Mouse (Mus musculus): Measurements from ENCODE around the gene Boc. TPM values are rescaled to one million over a fixed set of nuclear protein-coding genes. Genes with fewer than 3 reads are reported as not detected.
"Not testable (repeated sequence)": the region's sequence is repeated elsewhere in the genome, so short reads cannot be mapped to it uniquely, and the experiment has no call there.

Boc gene
- polyA plus RNA-seq, 1 experiment, result not detected

DNA sequence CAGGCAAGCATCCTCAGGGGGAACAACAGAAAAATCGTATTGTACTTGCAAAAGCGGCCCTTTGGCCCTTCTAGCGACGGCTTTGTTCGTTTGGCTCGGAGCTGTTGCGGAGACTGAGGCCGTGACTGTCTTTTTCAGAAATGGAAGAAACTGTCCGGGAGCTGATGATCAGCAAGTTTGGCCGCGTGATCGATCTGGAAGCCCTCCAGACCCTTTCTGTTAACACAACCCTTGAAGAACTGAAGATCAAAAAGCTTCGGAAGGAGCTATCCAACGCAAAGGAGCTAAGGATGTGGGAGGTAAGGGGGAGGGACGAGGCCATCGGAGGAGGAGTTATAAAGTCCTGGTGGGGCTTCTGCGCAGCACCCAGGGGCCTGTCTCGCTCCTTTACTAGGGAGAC lies 79.9 kb downstream of the Boc start:
- no peak for TF ChIP-seq GATA1 (IDR thresholded peaks at IDR 0.05; ENCODE audit: low read length)
- no peak for TF ChIP-seq TAL1 (IDR thresholded peaks at IDR 0.05; ENCODE audit: low read length)
- no peak overlapping the region for H3K4me3 ChIP-seq (replicated peaks)
- peaks cover 17% of the 10 kb centered on the region for H3K4me1 ChIP-seq (ENCODE audit: control insufficient read depth)
- no peaks in the 10 kb centered on the region for H3K36me3 ChIP-seq (ENCODE audit: control insufficient read depth)
- H3K9me3 ChIP-seq (ENCODE audit: control insufficient read depth, low read length), result no peaks in the 10 kb centered on the region
- peaks cover 16% of the 10 kb centered on the region for H3K27me3 ChIP-seq (ENCODE audit: control insufficient read depth)

DNA sequence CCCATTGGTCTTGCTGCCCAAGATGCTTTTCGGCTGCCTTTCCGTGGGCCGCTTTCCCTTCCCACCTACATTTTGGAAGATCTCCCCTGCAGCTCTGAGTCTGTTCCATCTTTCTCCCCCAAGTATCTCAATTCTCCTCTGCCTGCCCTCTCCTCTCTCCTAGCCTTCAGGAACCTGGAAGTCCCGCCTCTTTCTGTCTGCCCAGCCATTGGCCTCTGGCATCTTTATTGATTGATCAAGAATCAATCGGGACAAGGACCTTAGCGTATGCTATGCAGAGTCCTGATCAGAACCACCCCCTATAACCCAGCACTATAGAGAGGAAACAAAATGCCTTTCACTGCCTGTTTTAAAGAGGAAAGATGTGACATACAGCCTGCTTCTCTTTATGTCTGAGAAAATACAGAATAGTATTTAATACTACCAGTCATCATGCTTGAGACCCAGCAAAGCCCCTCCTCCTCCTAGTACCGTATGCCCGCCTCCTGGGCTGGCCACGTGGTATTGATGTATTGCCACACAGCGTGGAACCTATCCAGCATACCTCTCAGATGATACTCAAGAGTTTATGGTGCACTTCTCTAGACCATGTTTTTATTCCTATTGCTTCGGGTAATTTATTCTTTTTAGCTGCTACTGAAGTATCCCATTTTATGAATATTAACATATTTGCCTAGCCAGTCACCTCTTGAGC lies 82.9 kb downstream of the Boc start:
- Histone ChIP-seq H3K9me3 (ENCODE audit: control insufficient read depth, low read length) (no peaks in the 10 kb centered on the region), H3K4me3 (replicated peaks) (peak overlapping the region; percentile 67), H3K36me3 (ENCODE audit: control insufficient read depth) (no peaks in the 10 kb centered on the region; the same call in 1 of the 2 replicates), H3K4me1 (ENCODE audit: control insufficient read depth) (peaks cover 20% of the 10 kb centered on the region), H3K27me3 (ENCODE audit: control insufficient read depth) (peaks cover 2% of the 10 kb centered on the region)
- no peak for TF ChIP-seq GATA1 (IDR thresholded peaks at IDR 0.05; ENCODE audit: low read length)
- no peak for TF ChIP-seq TAL1 (IDR thresholded peaks at IDR 0.05; ENCODE audit: low read length)

GRCm38 (mm10) chr16:44475281-44475680 lies 83.4 kb downstream of the Boc start:
- no peak for TF ChIP-seq GATA1 (IDR thresholded peaks at IDR 0.05; ENCODE audit: low read length)
- TF ChIP-seq TAL1 (IDR thresholded peaks at IDR 0.05; ENCODE audit: low read length), result peak; percentile 50; the same call in 1 of the 3 replicates
- H3K9me3 ChIP-seq (ENCODE audit: control insufficient read depth, low read length), result no peaks in the 10 kb centered on the region
- H3K4me3 ChIP-seq (replicated peaks), result peak overlapping the region; percentile 67
- peaks cover 20% of the 10 kb centered on the region for H3K4me1 ChIP-seq (ENCODE audit: control insufficient read depth)
- H3K27me3 ChIP-seq (ENCODE audit: control insufficient read depth), result no peaks in the 10 kb centered on the region
- no peaks in the 10 kb centered on the region; the same call in 1 of the 2 replicates for H3K36me3 ChIP-seq (ENCODE audit: control insufficient read depth)

DNA sequence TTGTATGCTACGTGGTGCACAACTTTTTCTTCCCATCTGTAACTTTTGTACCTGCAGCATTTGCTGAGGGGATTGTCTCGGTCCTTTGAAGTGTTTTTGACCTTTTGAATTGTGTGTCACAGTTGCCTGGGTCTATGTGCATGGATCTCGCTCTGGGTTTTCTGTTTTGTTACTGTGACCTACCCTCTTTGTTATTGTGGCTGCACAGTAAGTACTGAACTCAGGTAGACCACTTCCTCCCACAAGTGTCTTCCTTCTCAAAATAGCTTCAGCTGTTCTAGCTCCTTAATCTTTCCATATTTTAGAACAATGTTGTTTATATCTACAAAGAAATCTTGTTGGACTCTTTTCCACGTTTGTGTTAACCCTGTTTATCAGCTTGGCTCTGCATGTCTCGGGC lies 97.8 kb downstream of the Boc start:
- Histone ChIP-seq H3K27me3 (ENCODE audit: control insufficient read depth) (no peaks in the 10 kb centered on the region), H3K4me1 (ENCODE audit: control insufficient read depth) (no peaks in the 10 kb centered on the region), H3K4me3 (replicated peaks) (no peak overlapping the region), H3K9me3 (ENCODE audit: control insufficient read depth, low read length) (no peaks in the 10 kb centered on the region), H3K36me3 (ENCODE audit: control insufficient read depth) (no peaks in the 10 kb centered on the region)
- no peak for TF ChIP-seq GATA1 (IDR thresholded peaks at IDR 0.05; ENCODE audit: low read length)
- no peak for TF ChIP-seq TAL1 (IDR thresholded peaks at IDR 0.05; ENCODE audit: low read length)

DNA sequence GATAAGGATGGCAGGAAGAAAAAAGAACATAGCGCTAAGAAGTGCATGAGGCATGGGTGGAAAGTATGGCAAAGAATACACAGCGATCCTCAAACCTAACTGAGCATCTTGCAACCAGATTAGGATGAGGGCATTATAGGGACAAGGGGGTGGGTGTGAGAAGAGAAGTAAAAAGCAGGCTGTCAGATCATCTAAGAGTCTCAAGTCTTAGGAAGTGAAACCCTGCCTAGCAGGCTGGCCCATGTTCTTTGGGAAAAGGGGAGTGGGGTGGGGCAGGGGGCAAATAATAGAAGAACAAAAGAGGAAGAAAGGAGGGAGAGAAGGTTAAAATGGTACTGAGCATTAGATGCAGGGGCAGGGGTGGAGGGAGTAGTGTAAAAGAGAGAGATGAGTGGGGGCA lies 99.9 kb downstream of the Boc start:
- no peaks in the 10 kb centered on the region; the same call in 1 of the 2 replicates for H3K4me1 ChIP-seq (ENCODE audit: control insufficient read depth)
- no peaks in the 10 kb centered on the region for H3K36me3 ChIP-seq (ENCODE audit: control insufficient read depth)
- TF ChIP-seq GATA1 (IDR thresholded peaks at IDR 0.05; ENCODE audit: low read length), result no peak
- TF ChIP-seq TAL1 (IDR thresholded peaks at IDR 0.05; ENCODE audit: low read length), result no peak
- no peaks in the 10 kb centered on the region for H3K9me3 ChIP-seq (ENCODE audit: control insufficient read depth, low read length)
- H3K4me3 ChIP-seq (replicated peaks), result no peak overlapping the region
- no peaks in the 10 kb centered on the region for H3K27me3 ChIP-seq (ENCODE audit: control insufficient read depth)

- no peaks in the 10 kb centered on the region for H3K27me3 ChIP-seq (ENCODE audit: control insufficient read depth)
- TF ChIP-seq TAL1 (IDR thresholded peaks at IDR 0.05; ENCODE audit: low read length), result no peak
- TF ChIP-seq GATA1 (IDR thresholded peaks at IDR 0.05; ENCODE audit: low read length), result no peak
These were observed 100.8 kb downstream of the Boc start for GRCm38 (mm10) chr16:44457858-44458257.

GRCm38 (mm10) chr16:44441913-44442312 lies 116.8 kb downstream of the Boc start:
- not testable (repeated sequence) for H3K4me1 ChIP-seq (ENCODE audit: control insufficient read depth); H3K36me3 ChIP-seq (ENCODE audit: control insufficient read depth); H3K27me3 ChIP-seq (ENCODE audit: control insufficient read depth); H3K9me3 ChIP-seq (ENCODE audit: control insufficient read depth, low read length); H3K4me3 ChIP-seq (replicated peaks)

More at GRCm38 (mm10) chr16:44457858-44458257, 100.8 kb downstream of the Boc start:
- no peaks in the 10 kb centered on the region for H3K36me3 ChIP-seq (ENCODE audit: control insufficient read depth)
- H3K4me3 ChIP-seq (replicated peaks), result no peak overlapping the region
- no peaks in the 10 kb centered on the region; the same call in 1 of the 2 replicates for H3K4me1 ChIP-seq (ENCODE audit: control insufficient read depth)
- H3K9me3 ChIP-seq (ENCODE audit: control insufficient read depth, low read length), result no peaks in the 10 kb centered on the region

GRCm38 (mm10) chr16:44435481-44435880 lies 123.2 kb downstream of the Boc start:
- TF ChIP-seq GATA1 (IDR thresholded peaks at IDR 0.05; ENCODE audit: low read length) (no peak), TAL1 (IDR thresholded peaks at IDR 0.05; ENCODE audit: low read length) (no peak)
- Histone ChIP-seq H3K4me1 (ENCODE audit: control insufficient read depth) (no peaks in the 10 kb centered on the region), H3K9me3 (ENCODE audit: control insufficient read depth, low read length) (no peaks in the 10 kb centered on the region), H3K27me3 (ENCODE audit: control insufficient read depth) (no peaks in the 10 kb centered on the region), H3K36me3 (ENCODE audit: control insufficient read depth) (no peaks in the 10 kb centered on the region), H3K4me3 (replicated peaks) (no peak overlapping the region)

Other genes starting within 250 kb of the Boc start
- gene Sidt1, start 225.7 kb downstream of the Boc start, polyA plus RNA-seq (2012), result not detected in 2 replicates
- gene Spice1, start 211.8 kb downstream of the Boc start, polyA plus RNA-seq (2012), result 0.75 and 1.3 TPM in 2 replicates
- 0.02 TPM in 1 of 2 replicates, not detected in the other for gene Cfap44, start 164.1 kb downstream of the Boc start, polyA plus RNA-seq (2012)
- gene Nepro, start 165.4 kb upstream of the Boc start, polyA plus RNA-seq (2012), result 0.02 and 0.32 TPM in 2 replicates
- gene Gtpbp8, start 187.5 kb upstream of the Boc start, polyA plus RNA-seq (2012), result 1.4 and 1.5 TPM in 2 replicates
- not detected in 2 replicates for gene Cd200r1, start 206.8 kb upstream of the Boc start, polyA plus RNA-seq (2012)